Mouse (Mus musculus): ENCODE data around the gene 2410137M14Rik. TPM values are rescaled to one million over a fixed set of nuclear protein-coding genes. Genes with fewer than 3 reads are reported as not detected.
"Not testable (repeated sequence)": the region's sequence is repeated elsewhere in the genome, so short reads cannot be mapped to it uniquely, and the experiment has no call there.

Gene 2410137M14Rik
- polyA plus RNA-seq (2021), result not detected

- TF ChIP-seq CTCF (IDR thresholded peaks at IDR 0.05), result no peak
- CTCF ChIA-PET, result interaction anchor here (1.2 to 1.4 kb wide), 2 partner anchors 15 to 88 kb away, joined by 4 read pairs; no protein-coding TSS in a partner anchor
- POLR2A ChIA-PET, result interaction anchor here (0.7 kb wide), 1 partner anchor 155 kb away, joined by 5 read pairs; no protein-coding TSS in a partner anchor
- no peak for DNase-seq (ENCODE audit: low read depth, low spot score)
- peaks cover 16% of the 10 kb centered on the region for H3K27me3 ChIP-seq
- ATAC-seq, result no peak
- in situ Hi-C loops (cut with MboI; ENCODE audit: low pct_unique_long_range_greater_than_20kb), result no loop called here
Measured at GRCm38 (mm10) chr17:36981221-36981813, at the start of gene 2410137M14Rik. Gene 2410137M14Rik (minus strand): TSS chr17:36981237.

- no peak for TF ChIP-seq CTCF (IDR thresholded peaks at IDR 0.05)
- ChIA-PET POLR2A (interaction anchor here (1.4 kb wide), 1 partner anchor 71 kb away, joined by 4 read pairs; the partner anchor contains the start of genes Znrd1 and Znrd1as), CTCF (interaction anchor here (0.9 to 1.6 kb wide), 3 partner anchors 11 to 54 kb away, joined by 3 to 4 read pairs (median 3); no protein-coding TSS in a partner anchor)
- in situ Hi-C loops (cut with MboI; ENCODE audit: low pct_unique_long_range_greater_than_20kb), result no loop called here
- DNase-seq (ENCODE audit: low read depth, low spot score), result no peak
- H3K27me3 ChIP-seq, result no peaks in the 10 kb centered on the region
- no peak for ATAC-seq
Measured at GRCm38 (mm10) chr17:37029162-37029561, 48.1 kb upstream of the 2410137M14Rik start.

GRCm38 (mm10) chr17:37028683-37029120 is 47.7 kb upstream of the 2410137M14Rik start:
- peak; percentile 75 for DNase-seq (ENCODE audit: low read depth, low spot score)
- ATAC-seq, result peak; percentile 99
- TF ChIP-seq CTCF (IDR thresholded peaks at IDR 0.05), result no peak
- CTCF ChIA-PET, result interaction anchor here (0.7 to 1.6 kb wide), 5 partner anchors 12 to 57 kb away, joined by 3 to 5 read pairs (median 3); no protein-coding TSS in a partner anchor
- H3K27me3 ChIP-seq, result no peaks in the 10 kb centered on the region
- in situ Hi-C loops (cut with MboI; ENCODE audit: low pct_unique_long_range_greater_than_20kb), result no loop called here
- POLR2A ChIA-PET, result interaction anchor here (1.4 kb wide), 1 partner anchor 70 kb away, joined by 4 read pairs; the partner anchor contains the start of genes Znrd1 and Znrd1as

GRCm38 (mm10) chr17:37028212-37028611 is 47.2 kb upstream of the 2410137M14Rik start:
- ChIA-PET POLR2A (interaction anchor here (1.1 to 1.4 kb wide), 2 partner anchors 24 to 70 kb away, joined by 4 read pairs; partner anchors contain the start of genes Znrd1 and Znrd1as), CTCF (interaction anchor here (0.7 to 1.6 kb wide), 5 partner anchors 12 to 57 kb away, joined by 3 to 5 read pairs (median 3); no protein-coding TSS in a partner anchor)
- TF ChIP-seq CTCF (IDR thresholded peaks at IDR 0.05), result no peak
- H3K27me3 ChIP-seq, result no peaks in the 10 kb centered on the region
- in situ Hi-C loops (cut with MboI; ENCODE audit: low pct_unique_long_range_greater_than_20kb), result no loop called here
- DNase-seq (ENCODE audit: low read depth, low spot score) (no peak), ATAC-seq (no peak)

GRCm38 (mm10) chr17:37027486-37027885 is 46.4 kb upstream of the 2410137M14Rik start:
- POLR2A ChIA-PET, result interaction anchor here (1.1 kb wide), 1 partner anchor 23 kb away, joined by 4 read pairs; no protein-coding TSS in a partner anchor
- in situ Hi-C loops (cut with MboI; ENCODE audit: low pct_unique_long_range_greater_than_20kb), result no loop called here
- no peak for TF ChIP-seq CTCF (IDR thresholded peaks at IDR 0.05)
- H3K27me3 ChIP-seq, result no peaks in the 10 kb centered on the region
- ATAC-seq, result no peak
- CTCF ChIA-PET, result interaction anchor here (1.6 kb wide), 1 partner anchor 13 kb away, joined by 3 read pairs; no protein-coding TSS in a partner anchor
- no peak for DNase-seq (ENCODE audit: low read depth, low spot score)

- CTCF ChIA-PET, result no interaction called here
- POLR2A ChIA-PET, result no interaction called here
- in situ Hi-C loops (cut with MboI; ENCODE audit: low pct_unique_long_range_greater_than_20kb), result no loop called here
- no peaks in the 10 kb centered on the region for H3K27me3 ChIP-seq
- TF ChIP-seq CTCF (IDR thresholded peaks at IDR 0.05), result no peak
- ATAC-seq (no peak), DNase-seq (ENCODE audit: low read depth, low spot score) (no peak)
Measured at GRCm38 (mm10) chr17:37026425-37026824, 45.4 kb upstream of the 2410137M14Rik start.

GRCm38 (mm10) chr17:37022628-37023576 is 41.9 kb upstream of the 2410137M14Rik start, which contains the start of gene Mog:
Gene Mog (minus strand): TSS chr17:37023398.
- H3K27me3 ChIP-seq, result no peaks in the 10 kb centered on the region
- no peak for TF ChIP-seq CTCF (IDR thresholded peaks at IDR 0.05)
- ATAC-seq, result no peak
- ChIA-PET CTCF (no interaction called here), POLR2A (interaction anchor here (0.6 kb wide), 1 partner anchor 240 kb away, joined by 3 read pairs; no protein-coding TSS in a partner anchor)
- in situ Hi-C loops (cut with MboI; ENCODE audit: low pct_unique_long_range_greater_than_20kb), result no loop called here
- no peak for DNase-seq (ENCODE audit: low read depth, low spot score)

- in situ Hi-C loops (cut with MboI; ENCODE audit: low pct_unique_long_range_greater_than_20kb); ATAC-seq; H3K27me3 ChIP-seq; DNase-seq (ENCODE audit: low read depth, low spot score); POLR2A ChIA-PET: not testable (repeated sequence)
- CTCF ChIA-PET, result interaction anchor here (1.2 kb wide), 1 partner anchor 18 kb away, joined by 3 read pairs; no protein-coding TSS in a partner anchor
Measured at GRCm38 (mm10) chr17:37019242-37019641, 38.2 kb upstream of the 2410137M14Rik start.

- no peak for TF ChIP-seq CTCF (IDR thresholded peaks at IDR 0.05)
- ChIA-PET POLR2A (no interaction called here), CTCF (interaction anchor here (0.6 to 1.9 kb wide), 2 partner anchors 21 to 1139 kb away, joined by 3 to 4 read pairs; partner anchors contain the start of gene Dhx16)
- H3K27me3 ChIP-seq, result no peaks in the 10 kb centered on the region
- in situ Hi-C loops (cut with MboI; ENCODE audit: low pct_unique_long_range_greater_than_20kb), result no loop called here
- ATAC-seq, result no peak
- DNase-seq (ENCODE audit: low read depth, low spot score), result no peak
Measured at GRCm38 (mm10) chr17:37018328-37018727, 37.3 kb upstream of the 2410137M14Rik start.

GRCm38 (mm10) chr17:37016333-37016732 is 35.3 kb upstream of the 2410137M14Rik start:
- ATAC-seq, result no peak
- POLR2A ChIA-PET, result no interaction called here

More at GRCm38 (mm10) chr17:37016333-37016732, 35.3 kb upstream of the 2410137M14Rik start:
- in situ Hi-C loops (cut with MboI; ENCODE audit: low pct_unique_long_range_greater_than_20kb), result no loop called here
- no peaks in the 10 kb centered on the region for H3K27me3 ChIP-seq
- no peak for DNase-seq (ENCODE audit: low read depth, low spot score)
- no peak for TF ChIP-seq CTCF (IDR thresholded peaks at IDR 0.05)
- CTCF ChIA-PET, result interaction anchor here (1.1 to 1.9 kb wide), 4 partner anchors 9 to 20 kb away, joined by 3 to 4 read pairs (median 4); no protein-coding TSS in a partner anchor

All from Patski (cell line).